Mouse (Mus musculus) neural tube, embryonic 14.5 days (tissue): ENCODE results near the gene Kank1. TPM values are rescaled to one million over a fixed set of nuclear protein-coding genes. Genes with fewer than 3 reads are reported as not detected.

Source experiments
- ATAC-seq: fragments of 200-750 bp; cut with Nextera tagmentation; 2 replicates; pipeline ENCODE4 v1.8.0; 2017; ENCODE audit warnings: low read depth, mild to moderate bottlenecking, moderate TSS enrichment, moderate library complexity
- H3K27ac ChIP-seq: fragments of 300-500 bp; sonication (generic); 2 replicates; pipeline ENCODE4 v1.5.1; 2014; ENCODE audit warnings: low read depth, mild to moderate bottlenecking, control low read depth, low read length, moderate library complexity, mixed read lengths
- H3K27me3 ChIP-seq: fragments of 300-500 bp; sonication (generic); 2 replicates; pipeline ENCODE4 v1.6.1; 2014; ENCODE audit warnings: low read length; ENCODE audit not compliant: control insufficient read depth, insufficient read depth
- H3K36me3 ChIP-seq: fragments of 300-500 bp; sonication (generic); 2 replicates; pipeline ENCODE4 v1.6.1; 2014; ENCODE audit warnings: low read length, mixed read lengths; ENCODE audit not compliant: control insufficient read depth, insufficient read depth
- H3K4me1 ChIP-seq: fragments of 300-500 bp; sonication (generic); 2 replicates; pipeline ENCODE4 v1.6.1; 2014; ENCODE audit warnings: low read length; ENCODE audit not compliant: control insufficient read depth, insufficient read depth
- H3K4me2 ChIP-seq: fragments of 300-500 bp; sonication (generic); 2 replicates; pipeline ENCODE4 v1.6.1; 2014; ENCODE audit warnings: mild to moderate bottlenecking, low read depth, low read length, control low read depth
- H3K4me3 ChIP-seq: fragments of 300-500 bp; sonication (generic); 2 replicates; pipeline ENCODE4 v1.5.1; 2014; ENCODE audit warnings: low read depth, low read length, control low read depth, mixed read lengths
- H3K9ac ChIP-seq: fragments of 300-500 bp; sonication (generic); replicated peaks from 2 replicates; pipeline ENCODE4 v1.6.1; 2014; ENCODE audit warnings: low read depth, mild to moderate bottlenecking, control low read depth, low read length, mixed read lengths
- H3K9me3 ChIP-seq: fragments of 300-500 bp; sonication (generic); 2 replicates; pipeline ENCODE4 v1.6.1; 2016; ENCODE audit warnings: low read length; ENCODE audit not compliant: control insufficient read depth
- WGBS: fragments of 180-500 bp; shearing (Covaris S2); extraction: QIAGEN DNeasy Blood & Tissue Kit; methylation state at CpG from one replicate; pipeline ENCODE4 v1.1.7; 2014; 5-methylcytosine and 5-hydroxymethylcytosine counted together
- polyA plus RNA-seq: library from polyadenylated mRNA; unstranded; fragments of >200 nt; fragmentation: Nextera tagmentation; extraction: Ambion mirVana; gene quantifications from 2 replicates; pipeline ENCODE4 v1.2.1, GENCODE M21; 2014

The Kank1 gene
- polyA plus RNA-seq, 1 experiment from 2014 or later = 15.7 TPM

- no peaks in the 10 kb centered on the region for H3K27me3 ChIP-seq
- no peak overlapping the region for H3K9ac ChIP-seq
- 82% methylated on average over 5 of the region's 5 CpGs for WGBS
- H3K4me3 ChIP-seq = no peak overlapping the region
- no peaks in the 10 kb centered on the region for H3K36me3 ChIP-seq
- ATAC-seq = no peak
- H3K4me2 ChIP-seq = no peak overlapping the region
- no peaks in the 10 kb centered on the region for H3K9me3 ChIP-seq
- H3K4me1 ChIP-seq = peaks cover 5% of the 10 kb centered on the region; the same call in 1 of the 2 replicates
- H3K27ac ChIP-seq = no peak overlapping the region
Observed at GRCm38 (mm10) chr19:25365698-25366097, 128.9 kb downstream of the Kank1 start.

GRCm38 (mm10) chr19:25366620-25367019 lies 129.8 kb downstream of the Kank1 start:
- Histone ChIP-seq H3K4me3 (no peak overlapping the region), H3K4me2 (no peak overlapping the region), H3K27ac (no peak overlapping the region), H3K4me1 (peaks cover 5% of the 10 kb centered on the region; the same call in 1 of the 2 replicates), H3K9me3 (no peaks in the 10 kb centered on the region), H3K27me3 (no peaks in the 10 kb centered on the region), H3K36me3 (no peaks in the 10 kb centered on the region), H3K9ac (no peak overlapping the region)
- no peak for ATAC-seq
- WGBS = 69% methylated on average over 12 of the region's 12 CpGs

- Histone ChIP-seq H3K36me3 (no peaks in the 10 kb centered on the region), H3K4me1 (peaks cover 5% of the 10 kb centered on the region; the same call in 1 of the 2 replicates), H3K9me3 (no peaks in the 10 kb centered on the region), H3K27me3 (no peaks in the 10 kb centered on the region), H3K9ac (no peak overlapping the region), H3K4me2 (no peak overlapping the region), H3K27ac (no peak overlapping the region), H3K4me3 (no peak overlapping the region)
- WGBS = 95% methylated on average over 9 of the region's 9 CpGs
- no peak for ATAC-seq
Observed at GRCm38 (mm10) chr19:25370428-25370827, 133.7 kb downstream of the Kank1 start.

- 82% methylated on average over 7 of the region's 7 CpGs for WGBS
- Histone ChIP-seq H3K4me3 (no peak overlapping the region), H3K27ac (no peak overlapping the region), H3K4me2 (no peak overlapping the region), H3K36me3 (no peaks in the 10 kb centered on the region), H3K4me1 (peaks cover 6% of the 10 kb centered on the region; the same call in 1 of the 2 replicates), H3K27me3 (no peaks in the 10 kb centered on the region), H3K9me3 (no peaks in the 10 kb centered on the region), H3K9ac (no peak overlapping the region)
- ATAC-seq = no peak
Observed at GRCm38 (mm10) chr19:25372794-25373193, 136.0 kb downstream of the Kank1 start.

- no peak for ATAC-seq
- no peaks in the 10 kb centered on the region for H3K27me3 ChIP-seq
Observed at GRCm38 (mm10) chr19:25373594-25373993, 136.8 kb downstream of the Kank1 start.

GRCm38 (mm10) chr19:25374191-25374590 lies 137.4 kb downstream of the Kank1 start:
- ATAC-seq = 0 out of 2 replicates have a peak, but pooled peaks have one; percentile 11
- no peak overlapping the region for H3K27ac ChIP-seq

More at GRCm38 (mm10) chr19:25373594-25373993, 136.8 kb downstream of the Kank1 start:
- no peak overlapping the region for H3K4me2 ChIP-seq
- H3K9me3 ChIP-seq = no peaks in the 10 kb centered on the region
- H3K9ac ChIP-seq = no peak overlapping the region
- WGBS = 73% methylated on average over 3 of the region's 3 CpGs
- no peaks in the 10 kb centered on the region for H3K36me3 ChIP-seq
- H3K4me3 ChIP-seq = no peak overlapping the region
- no peak overlapping the region for H3K27ac ChIP-seq
- H3K4me1 ChIP-seq = peaks cover 6% of the 10 kb centered on the region; the same call in 1 of the 2 replicates

GRCm38 (mm10) chr19:25374926-25375325 lies 138.2 kb downstream of the Kank1 start:
- Histone ChIP-seq H3K36me3 (no peaks in the 10 kb centered on the region), H3K4me3 (no peak overlapping the region), H3K9ac (no peak overlapping the region), H3K9me3 (no peaks in the 10 kb centered on the region), H3K27ac (peak overlapping the region; percentile 66; the same call in 1 of the 2 replicates), H3K4me1 (peaks cover 6% of the 10 kb centered on the region; the same call in 1 of the 2 replicates), H3K4me2 (no peak overlapping the region), H3K27me3 (no peaks in the 10 kb centered on the region)
- ATAC-seq = peak; percentile 82; the same call in 1 of the 2 replicates
- 10% methylated on average over 12 of the region's 12 CpGs for WGBS

More at GRCm38 (mm10) chr19:25374191-25374590, 137.4 kb downstream of the Kank1 start:
- Histone ChIP-seq H3K9me3 (no peaks in the 10 kb centered on the region), H3K9ac (no peak overlapping the region), H3K4me3 (no peak overlapping the region), H3K27me3 (no peaks in the 10 kb centered on the region), H3K36me3 (no peaks in the 10 kb centered on the region), H3K4me1 (peaks cover 6% of the 10 kb centered on the region; the same call in 1 of the 2 replicates), H3K4me2 (no peak overlapping the region)
- 76% methylated on average over 9 of the region's 9 CpGs for WGBS

- Histone ChIP-seq H3K4me3 (no peak overlapping the region), H3K9ac (no peak overlapping the region), H3K27me3 (no peaks in the 10 kb centered on the region), H3K9me3 (no peaks in the 10 kb centered on the region), H3K4me1 (peaks cover 6% of the 10 kb centered on the region; the same call in 1 of the 2 replicates), H3K36me3 (no peaks in the 10 kb centered on the region), H3K27ac (no peak overlapping the region), H3K4me2 (no peak overlapping the region)
- 89% methylated on average over 13 of the region's 13 CpGs for WGBS
- ATAC-seq = no peak
Observed at GRCm38 (mm10) chr19:25376871-25377270, 140.1 kb downstream of the Kank1 start.

- H3K9ac ChIP-seq = no peak overlapping the region
- no peak overlapping the region for H3K4me3 ChIP-seq
- H3K4me1 ChIP-seq = no peaks in the 10 kb centered on the region
- no peak overlapping the region for H3K4me2 ChIP-seq
- H3K27ac ChIP-seq = no peak overlapping the region
- no peaks in the 10 kb centered on the region for H3K36me3 ChIP-seq
- H3K9me3 ChIP-seq = no peaks in the 10 kb centered on the region
- whole genome bisulfite sequencing = 87% methylated on average over 9 of the region's 9 CpGs
- no peak for ATAC-seq
- no peaks in the 10 kb centered on the region for H3K27me3 ChIP-seq
Observed at GRCm38 (mm10) chr19:25380675-25381074, 143.9 kb downstream of the Kank1 start.
